Mouse (Mus musculus): ENCODE measurements around the gene Rbm45.
A peak's percentile ranks its signal among the peaks of the same experiment; 100 is the strongest.

The Rbm45 gene

DNA sequence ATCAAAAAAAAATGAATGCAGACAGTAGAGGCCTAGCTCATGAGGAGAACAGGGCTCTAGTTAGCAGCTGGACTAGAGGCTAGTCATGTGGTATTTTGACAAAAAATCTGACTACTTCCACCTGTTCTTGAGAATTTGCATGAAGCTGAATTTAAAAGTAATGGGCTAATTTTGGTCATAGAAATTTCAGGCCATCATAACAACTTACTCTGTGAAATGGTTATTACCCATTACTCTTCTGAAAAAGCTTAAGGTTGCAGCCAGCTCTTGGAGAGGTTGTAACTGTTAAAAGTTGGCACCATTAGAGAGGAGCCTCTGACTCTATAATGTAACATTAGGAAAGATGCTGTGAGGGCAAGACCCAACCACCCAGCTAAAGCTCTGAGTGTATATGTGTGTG is 16.7 kb downstream of the Rbm45 start:
- no peak for DNase-seq (ENCODE audit: low read depth)

DNA sequence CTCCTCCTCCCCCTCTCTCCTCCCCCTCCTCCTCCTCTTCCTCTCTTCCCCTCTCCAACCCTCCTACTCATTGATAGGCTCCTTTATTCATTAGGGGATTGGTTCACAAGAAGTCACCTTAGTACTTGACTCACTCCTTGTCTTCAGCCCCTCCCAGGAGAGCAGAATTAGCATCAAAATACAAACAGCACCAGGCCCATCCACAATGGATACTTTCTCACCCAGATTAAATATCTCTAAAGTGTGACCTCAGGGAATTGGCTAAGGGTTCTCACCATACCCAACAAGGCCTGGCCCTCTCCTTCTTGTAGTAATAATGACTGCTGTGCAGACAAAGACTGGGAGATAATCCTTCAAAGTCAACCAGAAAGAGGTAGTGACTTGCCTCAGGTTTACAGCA is 30.4 kb downstream of the Rbm45 start:
- DNase-seq (ENCODE audit: low read depth) = no peak

GRCm38 (mm10) chr2:76405596-76406150 is 35.9 kb downstream of the Rbm45 start:
- peak; percentile 24 for DNase-seq (ENCODE audit: low read depth)

DNA sequence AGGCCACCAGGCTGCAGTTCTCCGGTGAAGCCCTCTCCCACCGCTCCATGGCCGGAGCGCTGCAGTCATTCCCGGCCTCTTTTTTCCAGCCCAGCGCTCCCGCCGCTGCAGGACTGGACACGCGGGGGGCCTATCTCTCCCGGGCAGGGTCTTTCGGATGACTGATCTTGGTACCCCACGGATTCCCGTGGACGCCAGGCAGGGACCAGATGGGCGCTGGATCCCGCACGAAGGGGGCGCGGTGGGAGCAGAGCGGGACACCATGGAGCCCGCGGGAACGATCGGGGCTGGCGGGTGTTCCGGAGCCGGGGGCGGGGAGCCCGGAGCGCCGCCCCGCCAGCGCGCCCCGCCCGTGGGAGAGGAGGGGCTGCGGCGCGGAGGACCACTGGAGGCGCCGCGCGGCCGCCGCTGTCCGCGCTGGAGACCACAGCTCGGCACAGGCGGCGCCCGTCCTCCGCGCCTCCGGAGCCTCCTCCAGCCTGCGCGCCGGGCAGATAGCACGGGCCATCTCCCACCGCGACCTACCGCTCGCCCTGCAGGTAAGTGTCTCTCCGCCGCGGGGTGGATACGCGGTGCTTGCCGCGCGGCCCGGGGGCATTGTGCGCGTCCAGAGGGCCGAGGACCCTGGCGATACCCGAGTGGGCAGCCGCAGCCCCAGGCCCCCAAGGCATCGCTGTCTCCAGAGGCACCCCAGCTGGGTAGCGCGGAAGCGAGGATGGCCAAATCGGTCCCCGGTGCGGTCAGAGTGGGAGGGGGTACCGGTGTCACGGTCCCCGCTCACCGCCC is 36.6 kb downstream of the Rbm45 start, which contains the start of gene Osbpl6:
TSS of gene Osbpl6 (plus strand) at position 358 of the 786 bp plus-strand sequence.
- DNase-seq (ENCODE audit: low read depth) = peak; percentile 75

DNA sequence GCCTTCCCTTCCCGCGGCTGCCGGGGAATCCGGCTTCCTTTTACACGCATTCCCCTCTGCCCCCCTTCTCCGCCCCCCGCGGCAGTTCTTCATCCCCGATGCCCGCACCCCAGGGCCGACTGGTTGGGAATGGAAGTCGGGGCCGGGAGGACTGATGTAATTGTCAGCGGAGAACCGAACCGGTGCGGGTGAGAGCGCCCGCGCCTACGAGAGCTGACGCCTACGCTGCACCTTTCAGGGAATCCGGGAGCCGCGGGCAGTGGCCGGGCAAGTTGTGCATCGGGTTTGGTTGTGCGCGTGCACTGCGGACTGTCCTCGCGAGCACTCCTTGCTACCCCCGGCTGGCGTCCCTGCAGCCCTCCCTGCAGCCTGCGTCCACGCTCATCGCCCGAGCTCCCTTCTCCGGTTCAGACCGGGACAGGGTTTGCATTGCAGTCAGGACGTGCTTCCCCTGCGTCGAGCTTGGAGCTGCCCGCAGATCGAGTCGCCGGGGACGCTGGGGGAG is 37.2 kb downstream of the Rbm45 start:
- peak; percentile 7 for DNase-seq (ENCODE audit: low read depth)

DNA sequence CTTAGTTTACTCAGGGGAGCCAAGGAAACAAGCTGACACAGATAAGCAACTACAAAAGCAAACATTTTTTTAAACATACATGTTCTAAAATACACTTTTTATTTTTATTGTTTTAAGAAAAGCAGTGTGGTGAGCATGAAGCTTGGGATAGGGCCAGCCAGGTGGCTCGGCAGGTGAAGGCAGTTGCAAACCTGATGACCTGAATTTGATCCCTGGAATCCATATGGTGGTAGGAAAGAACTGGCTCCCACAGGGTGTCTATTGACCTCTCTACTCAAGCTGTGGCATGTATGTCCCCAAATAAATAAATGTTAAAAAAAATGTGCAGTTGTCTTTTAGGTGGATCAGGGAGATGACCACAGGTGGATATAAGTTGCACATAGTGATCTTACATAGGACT is 39.7 kb downstream of the Rbm45 start:
- no peak for DNase-seq (ENCODE audit: low read depth)

GRCm38 (mm10) chr2:76409986-76410385 is 40.2 kb downstream of the Rbm45 start:
- peak; percentile 8 for DNase-seq (ENCODE audit: low read depth)

DNA sequence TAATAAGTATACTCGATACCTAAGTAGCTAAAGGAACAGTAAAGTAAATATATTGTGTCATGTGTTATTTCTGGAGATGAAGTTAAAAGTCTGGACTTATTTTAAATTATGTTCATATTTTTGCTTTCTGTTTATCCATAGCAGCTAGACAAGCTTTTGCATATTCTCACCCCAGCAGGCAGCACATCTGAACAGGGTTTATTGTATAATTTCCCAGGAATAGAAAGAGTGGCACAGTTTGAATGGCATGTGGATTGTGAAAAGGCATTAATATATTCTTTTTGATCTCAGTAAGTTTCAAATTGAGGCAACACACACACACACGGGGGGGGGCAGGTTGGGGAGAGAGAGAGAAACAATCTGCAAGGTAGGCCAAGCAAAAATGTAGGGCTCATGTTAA is 43.1 kb downstream of the Rbm45 start:
- no peak for DNase-seq (ENCODE audit: low read depth)

GRCm38 (mm10) chr2:76417446-76418141 is 47.8 kb downstream of the Rbm45 start:
- DNase-seq (ENCODE audit: low read depth) = no peak

DNA sequence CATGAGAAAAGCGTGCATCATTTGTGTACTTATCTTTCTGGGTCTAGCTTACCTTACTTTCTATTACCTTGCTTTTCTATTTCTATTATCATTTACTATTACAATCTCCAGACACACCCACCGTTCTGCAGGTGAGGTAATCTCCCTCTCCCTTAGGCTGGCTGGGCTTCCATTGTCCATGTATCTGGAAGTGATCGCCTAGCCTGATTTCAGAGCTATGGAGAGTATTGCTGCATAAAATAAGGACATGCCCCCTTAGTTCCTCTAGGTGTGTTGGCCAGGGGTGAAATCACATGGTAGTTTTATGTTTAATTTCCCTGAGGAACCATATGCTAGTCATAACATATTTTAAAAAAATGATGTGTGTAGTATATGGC is 48.3 kb downstream of the Rbm45 start:
- DNase-seq (ENCODE audit: low read depth) = no peak

DNA sequence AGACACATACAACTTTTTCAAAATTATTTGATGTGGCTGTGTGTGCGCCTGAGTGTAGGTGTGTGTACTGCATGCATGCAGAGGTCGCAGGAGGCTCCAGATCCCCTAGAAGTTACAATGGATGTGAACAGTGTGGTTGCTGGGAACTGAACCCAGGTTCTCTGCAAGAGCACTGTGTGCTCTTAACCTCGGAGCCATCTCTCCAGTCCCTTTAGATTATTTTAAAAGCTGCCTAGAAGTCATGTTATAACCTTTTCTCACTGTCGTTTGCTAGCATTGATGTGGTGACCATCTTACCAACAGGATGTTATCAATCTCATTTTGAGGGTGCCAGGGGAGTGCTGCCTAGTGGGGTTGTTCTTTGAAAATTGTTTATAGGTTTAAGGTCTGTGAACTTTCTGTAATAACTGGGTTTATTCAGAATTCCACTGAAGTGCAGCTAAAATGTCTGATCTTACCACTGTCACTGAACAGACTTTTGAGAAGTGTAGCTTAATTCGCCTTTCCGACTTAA is 51.7 kb downstream of the Rbm45 start:
- DNase-seq (ENCODE audit: low read depth) = no peak

DNA sequence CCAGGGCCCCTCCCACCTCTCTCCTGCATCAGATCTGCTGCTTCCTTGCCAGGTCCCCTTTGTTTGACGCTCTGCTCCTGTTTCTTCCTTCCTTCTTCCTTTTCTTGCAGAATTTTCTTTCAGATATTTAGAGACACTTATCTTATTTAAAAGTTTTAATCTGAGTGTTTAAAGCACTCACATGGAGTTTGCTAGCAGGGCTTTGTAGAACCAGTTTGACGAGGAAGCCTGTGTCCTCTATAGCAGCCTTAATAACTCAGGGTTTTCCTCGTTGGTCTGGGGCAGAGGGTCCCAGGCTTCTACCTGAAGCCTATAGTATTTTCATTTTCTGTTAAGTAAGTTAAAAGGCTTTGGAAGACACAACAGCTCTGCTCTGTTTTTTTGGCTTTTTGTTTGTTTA is 57.0 kb downstream of the Rbm45 start:
- DNase-seq (ENCODE audit: low read depth) = no peak

DNA sequence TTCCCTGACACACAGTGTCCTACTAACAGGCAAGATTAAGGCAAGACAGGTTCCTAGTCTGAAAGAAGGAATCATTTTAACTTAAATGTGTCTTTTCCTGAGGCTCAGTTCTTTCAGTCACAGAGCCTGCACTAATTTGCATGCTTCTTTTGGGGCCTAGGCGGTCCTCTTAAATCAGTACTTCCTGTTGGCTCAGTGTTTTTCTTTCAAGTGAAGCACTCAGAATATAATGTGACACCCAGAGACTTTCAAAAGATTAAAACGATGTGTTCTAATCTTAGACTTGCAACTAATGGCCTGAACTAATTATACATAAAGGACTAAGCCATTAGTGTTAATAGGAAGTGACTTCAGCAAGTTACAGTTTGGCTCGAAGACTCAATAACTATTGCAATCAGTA is 59.5 kb downstream of the Rbm45 start:
- DNase-seq (ENCODE audit: low read depth) = no peak

- DNase-seq (ENCODE audit: low read depth) = no peak
Measured at GRCm38 (mm10) chr2:76429855-76430254, 60.1 kb downstream of the Rbm45 start.

- no peak for DNase-seq (ENCODE audit: low read depth)
Measured at GRCm38 (mm10) chr2:76430539-76430938, 60.8 kb downstream of the Rbm45 start.
